ENCODE assay signal across 18 mouse cellular contexts in the genomic region with DNA sequence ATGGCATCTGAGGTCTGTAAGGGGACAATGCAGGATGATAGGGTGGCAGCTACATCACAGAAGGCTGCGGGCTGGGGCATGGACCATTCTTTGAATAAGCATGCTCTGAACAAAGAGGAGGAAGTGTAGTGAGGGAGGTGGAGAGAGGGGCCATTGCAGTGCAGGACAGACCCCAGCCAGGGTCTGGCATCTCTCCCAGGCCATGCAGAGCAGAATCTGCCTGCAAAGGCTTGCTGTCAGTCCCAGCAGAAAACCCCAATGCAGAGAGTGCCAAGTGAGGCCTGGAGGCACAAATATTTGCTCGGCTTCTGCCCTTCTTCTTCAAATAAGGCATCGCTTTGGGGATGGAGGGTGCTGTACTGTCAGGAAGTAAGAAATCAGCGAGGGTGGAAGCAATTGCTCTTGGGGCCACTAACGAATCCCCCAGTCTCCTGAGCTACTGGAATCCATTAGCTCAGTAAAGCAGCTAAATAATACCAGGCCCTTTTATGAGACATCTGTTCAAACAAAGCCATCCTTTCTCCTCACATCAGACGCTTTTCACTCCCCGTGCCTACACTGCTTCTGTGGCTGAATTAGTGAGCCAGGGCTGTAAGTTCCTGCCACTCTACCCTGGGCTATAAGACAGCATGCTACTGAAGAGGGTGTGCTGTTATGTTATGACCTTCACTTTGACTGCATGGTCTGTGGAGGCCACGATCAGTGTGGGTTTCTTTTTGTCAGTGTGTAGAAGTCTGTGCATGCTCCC. TPM values are rescaled to one million over a fixed set of nuclear protein-coding genes. Genes with fewer than 3 reads are reported as not detected.
DNase-seq lines count a peak whose midpoint lies in the region; ATAC-seq and TF ChIP-seq lines count a peak whose summit lies in the region.
"Had no signal": no experiment of that assay in that cellular context is flagged by ENCODE, and none has a peak within 500 bp of the region (broad histone marks: within the 10 kb centered on the region; RNA-seq: fewer than 3 reads in every experiment).

No protein-coding gene starts in this region.

- H3K27me3 ChIP-seq in forebrain, embryonic 13.5 days: peaks cover 16% of the 10 kb centered on the region
- no peaks in the 10 kb centered on the region for H3K27me3 ChIP-seq in hindbrain, embryonic 14.5 days (ENCODE audit: control insufficient read depth, insufficient read depth, low read length)
- H3K27me3 ChIP-seq in midbrain, embryonic 15.5 days (replicated peaks): no peaks in the 10 kb centered on the region
- H3K27me3 ChIP-seq in kidney, embryonic 16.5 days (ENCODE audit: insufficient read depth, low read length): peaks cover 10% of the 10 kb centered on the region; the same call in 1 of the 2 replicates
- H3K27me3 ChIP-seq: heart, embryonic 15.5 days had no signal

- no peak for TF ChIP-seq CTCF in brain, embryonic 14.5 days (IDR thresholded peaks at IDR 0.05; ENCODE audit: borderline replicate concordance, extremely low read depth, insufficient read depth, insufficient read length)

- ATAC-seq in forebrain, embryonic 13.5 days: peak; percentile 86
- ATAC-seq in hindbrain, embryonic 14.5 days (ENCODE audit: low FRiP score): peak; percentile 61
- peak; percentile 59 for ATAC-seq in midbrain, embryonic 15.5 days (replicated peaks)
- no peak for ATAC-seq in megakaryocyte-erythroid progenitor cell, adult 5-6 weeks (replicated peaks; ENCODE audit: low FRiP score, low TSS enrichment, poor library complexity, severe bottlenecking)
- ATAC-seq in kidney, embryonic 16.5 days (ENCODE audit: low FRiP score, low TSS enrichment): no peak
- ATAC-seq: liver, postnatal 0 days had no signal

- DNase-seq in brain, embryonic 14.5 days (ENCODE audit: low read depth): peak; percentile 92
- DNase-seq in hindbrain, embryonic 14.5 days (ENCODE audit: low spot score): peak; percentile 52
- no peak for DNase-seq in frontal cortex, postnatal 14 days (ENCODE audit: low spot score in 2 of 2)
- DNase-seq in lung, postnatal 25 days (ENCODE audit: low spot score): no peak
- DNase-seq: cerebellum, adult 2 months; embryo, embryonic 11 days; heart, adult 18-20 months; liver, postnatal 0 days; right cerebral cortex, postnatal 4 days had no signal

- H3K9me3 ChIP-seq in forebrain, embryonic 13.5 days (replicated peaks): no peaks in the 10 kb centered on the region
- H3K9me3 ChIP-seq in hindbrain, embryonic 14.5 days (ENCODE audit: control insufficient read depth, low read length): no peaks in the 10 kb centered on the region
- no peaks in the 10 kb centered on the region for H3K9me3 ChIP-seq in midbrain, embryonic 15.5 days
- no peaks in the 10 kb centered on the region for H3K9me3 ChIP-seq in kidney, embryonic 16.5 days (ENCODE audit: low read length)
- H3K9me3 ChIP-seq: heart, embryonic 15.5 days; limb, embryonic 15.5 days had no signal

- H3K27ac ChIP-seq in forebrain, embryonic 13.5 days: peak overlapping the region; percentile 91
- H3K27ac ChIP-seq in hindbrain, embryonic 14.5 days: peak overlapping the region; percentile 58
- H3K27ac ChIP-seq in midbrain, embryonic 15.5 days: peak overlapping the region; percentile 68
- no peak overlapping the region for H3K27ac ChIP-seq in kidney, embryonic 16.5 days (ENCODE audit: low read length)
- H3K27ac ChIP-seq: heart, embryonic 15.5 days; limb, embryonic 15.5 days; macrophage had no signal

- WGBS in forebrain, embryonic 13.5 days: 11% methylated on average over 8 of the region's 8 CpGs
- WGBS in hindbrain, embryonic 14.5 days: 21% methylated on average over 8 of the region's 8 CpGs
- 21% methylated on average over 8 of the region's 8 CpGs for WGBS in midbrain, embryonic 15.5 days
- 37% methylated on average over 8 of the region's 8 CpGs for WGBS in kidney, embryonic 16.5 days

- H3K9ac ChIP-seq in forebrain, embryonic 13.5 days: peak overlapping the region; percentile 50
- H3K9ac ChIP-seq in hindbrain, embryonic 14.5 days: no peak overlapping the region; the same call in 1 of the 2 replicates
- H3K9ac ChIP-seq in midbrain, embryonic 15.5 days: no peak overlapping the region
- H3K9ac ChIP-seq in kidney, embryonic 16.5 days (replicated peaks; ENCODE audit: low read length): no peak overlapping the region
- H3K9ac ChIP-seq: heart, embryonic 15.5 days; limb, embryonic 15.5 days; liver, postnatal 0 days had no signal

- TF ChIP-seq POLR2A in brain, embryonic 14.5 days (IDR thresholded peaks at IDR 0.05; ENCODE audit: borderline replicate concordance, extremely low read depth, insufficient read depth, insufficient read length, poor library complexity, severe bottlenecking): no peak

- no peaks in the 10 kb centered on the region for H3K36me3 ChIP-seq in forebrain, embryonic 13.5 days (ENCODE audit: poor library complexity, severe bottlenecking)
- no peaks in the 10 kb centered on the region for H3K36me3 ChIP-seq in hindbrain, embryonic 14.5 days (replicated peaks; ENCODE audit: control insufficient read depth, insufficient read depth)
- no peaks in the 10 kb centered on the region for H3K36me3 ChIP-seq in midbrain, embryonic 15.5 days (replicated peaks)
- H3K36me3 ChIP-seq in kidney, embryonic 16.5 days (ENCODE audit: insufficient read depth, low read length): no peaks in the 10 kb centered on the region
- H3K36me3 ChIP-seq: heart, embryonic 15.5 days; limb, embryonic 15.5 days had no signal

- H3K4me2 ChIP-seq in forebrain, embryonic 13.5 days: peak overlapping the region; percentile 2
- no peak overlapping the region for H3K4me2 ChIP-seq in hindbrain, embryonic 14.5 days (replicated peaks)
- H3K4me2 ChIP-seq in midbrain, embryonic 15.5 days: no peak overlapping the region
- H3K4me2 ChIP-seq in kidney, embryonic 16.5 days (replicated peaks; ENCODE audit: low read depth, low read length): no peak overlapping the region
- H3K4me2 ChIP-seq: heart, embryonic 15.5 days; limb, embryonic 15.5 days had no signal

- no peak overlapping the region for H3K4me3 ChIP-seq in forebrain, embryonic 13.5 days
- no peak overlapping the region for H3K4me3 ChIP-seq in hindbrain, embryonic 14.5 days (replicated peaks; ENCODE audit: low read length)
- no peak overlapping the region for H3K4me3 ChIP-seq in midbrain, embryonic 15.5 days
- no peak overlapping the region for H3K4me3 ChIP-seq in kidney, embryonic 16.5 days (ENCODE audit: low read length)
- H3K4me3 ChIP-seq: heart, embryonic 15.5 days; limb, embryonic 15.5 days had no signal

- peaks cover 45% of the 10 kb centered on the region for H3K4me1 ChIP-seq in forebrain, embryonic 13.5 days
- peaks cover 24% of the 10 kb centered on the region for H3K4me1 ChIP-seq in hindbrain, embryonic 14.5 days (replicated peaks; ENCODE audit: control insufficient read depth, insufficient read depth, low read length)
- peaks cover 22% of the 10 kb centered on the region for H3K4me1 ChIP-seq in midbrain, embryonic 15.5 days
- H3K4me1 ChIP-seq in kidney, embryonic 16.5 days (ENCODE audit: insufficient read depth, low read length): no peaks in the 10 kb centered on the region
- H3K4me1 ChIP-seq: heart, embryonic 15.5 days; limb, embryonic 15.5 days had no signal

RNA-seq across cellular contexts. Expression of a gene that starts 21.9 kb away (rescaled TPM):
- polyA plus RNA-seq in brain, embryonic 14.5 days (2012; rRNA removed): 78.4 and 93.9 TPM in 2 replicates
- 4.8 and 5.6 TPM in 2 replicates for polyA plus RNA-seq in forebrain, embryonic 13.5 days (2015; fragmentation: Nextera tagmentation; extraction: Ambion mirVana)
- 8.7 and 11.5 TPM in 2 replicates for polyA plus RNA-seq in hindbrain, embryonic 14.5 days (2014; fragmentation: Nextera tagmentation; extraction: Ambion mirVana)
- polyA plus RNA-seq in midbrain, embryonic 15.5 days (2015; fragmentation: Nextera tagmentation; extraction: Ambion mirVana): 9.8 and 10.5 TPM in 2 replicates
- not detected in 2 replicates for total RNA-seq in megakaryocyte-erythroid progenitor cell, adult 5-6 weeks (2014; fragmentation: Nextera tagmentation)
- not detected in 2 replicates for total RNA-seq in megakaryocyte-erythroid progenitor cell, adult 5-6 weeks (2017)
- 0.12 TPM in 1 of 2 replicates, not detected in the other for polyA plus RNA-seq in kidney, embryonic 16.5 days (2015; fragmentation: Nextera tagmentation; extraction: Ambion mirVana)
- total RNA-seq: adrenal gland, adult 18-20 months; gastrocnemius, adult 18-20 months; heart, adult 18-20 months had no signal
- polyA plus RNA-seq: heart, embryonic 15.5 days; limb, embryonic 15.5 days; liver, postnatal 0 days had no signal

RNA-seq across cellular contexts. Expression of a gene that starts 36.0 kb away (rescaled TPM):
- polyA plus RNA-seq in brain, embryonic 14.5 days (2012; rRNA removed): 11.9 and 14.0 TPM in 2 replicates
- polyA plus RNA-seq in forebrain, embryonic 13.5 days (2015; fragmentation: Nextera tagmentation; extraction: Ambion mirVana): 11.5 and 14.1 TPM in 2 replicates
- polyA plus RNA-seq in hindbrain, embryonic 14.5 days (2014; fragmentation: Nextera tagmentation; extraction: Ambion mirVana): 14.6 TPM in 2 replicates
- 11.7 and 12.8 TPM in 2 replicates for polyA plus RNA-seq in midbrain, embryonic 15.5 days (2015; fragmentation: Nextera tagmentation; extraction: Ambion mirVana)
- total RNA-seq in megakaryocyte-erythroid progenitor cell, adult 5-6 weeks (2014; fragmentation: Nextera tagmentation): 13.8 and 21.1 TPM in 2 replicates
- total RNA-seq in megakaryocyte-erythroid progenitor cell, adult 5-6 weeks (2017): 16.2 and 31.5 TPM in 2 replicates
- 5.1 and 9.7 TPM in 2 replicates for polyA plus RNA-seq in kidney, embryonic 16.5 days (2015; fragmentation: Nextera tagmentation; extraction: Ambion mirVana)

Comparison
In these comparisons a context has a peak if more than half of its experiments do, and no peak if none do; other contexts are left out.
1. DNase-seq: peak in brain, embryonic 14.5 days (single experiment) and hindbrain, embryonic 14.5 days (single experiment); none in frontal cortex, postnatal 14 days (0 of 2) and lung, postnatal 25 days (single experiment).
2. ATAC-seq: peak in forebrain, embryonic 13.5 days (single experiment), hindbrain, embryonic 14.5 days (single experiment) and midbrain, embryonic 15.5 days (single experiment); none in megakaryocyte-erythroid progenitor cell, adult 5-6 weeks (single experiment) and kidney, embryonic 16.5 days (single experiment).